Mouse (Mus musculus) right cerebral cortex, postnatal 25 days (tissue): ENCODE measurements around the gene B3gntl1.
A peak's percentile ranks its signal among the peaks of the same experiment; 100 is the strongest.
"Not testable (repeated sequence)": the region's sequence is repeated elsewhere in the genome, so short reads cannot be mapped to it uniquely, and the experiment has no call there.

Source experiments
- DNase-seq: peaks from one replicate; pipeline ENCODE4 v3.0.0; 2022

B3gntl1 gene

DNA sequence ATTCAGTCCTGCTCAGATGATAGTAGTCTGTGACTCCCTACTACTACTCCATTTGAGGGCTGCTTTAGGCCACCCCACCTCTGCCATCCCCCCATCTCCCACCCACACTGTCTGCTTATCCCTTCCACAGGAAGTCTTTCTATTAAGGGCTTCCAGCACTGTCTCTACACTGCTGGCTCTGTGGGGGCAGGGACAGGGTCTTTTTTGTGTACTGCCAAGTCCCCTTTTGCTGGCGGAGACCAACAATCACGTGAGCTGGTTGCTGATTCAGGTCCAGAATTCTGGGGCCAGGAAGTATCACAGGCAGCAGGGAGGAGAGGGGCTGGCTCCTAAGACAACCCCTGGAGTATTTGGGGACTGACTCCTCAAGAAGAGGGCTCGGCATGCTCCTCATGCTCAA is 10.3 kb upstream of the B3gntl1 start:
- no peak for DNase-seq

DNA sequence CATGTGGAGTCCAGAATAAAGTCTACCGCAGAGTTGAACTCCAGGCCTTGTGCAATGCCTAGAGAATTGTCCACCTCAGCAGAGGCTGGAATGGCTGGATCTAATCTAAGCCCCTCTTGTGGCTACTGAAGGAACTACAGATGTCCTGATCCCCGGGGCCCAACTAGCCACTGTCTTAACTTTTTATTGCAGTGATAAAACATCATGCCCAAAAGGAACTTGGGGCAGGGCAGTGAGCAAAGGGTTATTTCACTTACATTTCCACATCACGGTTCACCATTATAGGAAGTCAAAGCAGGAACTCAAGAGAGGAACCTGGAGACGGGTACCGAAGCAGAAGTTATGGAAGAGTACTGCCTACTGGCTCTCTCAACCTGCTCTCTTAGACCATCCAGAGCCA is 7.8 kb upstream of the B3gntl1 start:
- DNase-seq = no peak

DNA sequence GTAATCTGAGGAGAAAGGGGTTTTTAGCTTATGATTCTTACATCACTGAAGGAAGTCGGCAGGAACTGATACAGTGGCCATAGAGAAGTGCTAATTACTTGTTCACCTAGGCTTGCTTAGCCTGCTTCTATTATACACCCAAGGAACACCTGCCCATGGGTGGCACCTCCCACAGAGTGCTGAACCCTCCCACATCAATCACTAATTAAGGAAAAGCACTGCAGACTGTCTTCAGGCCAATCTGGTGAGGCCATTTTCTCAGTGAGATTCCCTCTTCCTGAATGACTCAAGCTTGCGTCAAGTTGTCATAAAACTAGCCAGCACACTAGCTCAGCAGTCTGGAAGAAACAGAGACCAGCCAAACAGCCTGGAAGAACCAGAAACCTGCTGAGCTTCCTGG is 6.6 kb upstream of the B3gntl1 start:
- DNase-seq = peak; percentile 26

DNA sequence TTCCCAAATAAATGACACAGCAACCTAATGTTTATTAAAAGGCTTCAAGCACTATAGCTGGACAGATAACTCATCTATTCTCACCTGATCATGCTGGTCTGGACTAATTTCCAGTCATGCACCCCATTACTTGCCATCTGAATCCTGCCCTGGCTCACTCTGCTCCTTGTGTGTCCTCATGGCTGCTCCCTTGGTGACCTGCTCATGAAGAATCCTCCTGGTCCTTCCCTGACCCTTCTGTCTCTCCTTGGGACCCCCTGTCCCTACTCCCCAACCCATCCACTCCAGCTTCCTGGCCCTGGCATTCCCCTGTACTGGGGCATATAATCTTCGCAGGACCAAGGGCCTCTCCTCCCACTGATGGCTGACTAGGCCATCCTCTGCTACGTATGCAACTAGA is 3.9 kb upstream of the B3gntl1 start:
- no peak for DNase-seq

DNA sequence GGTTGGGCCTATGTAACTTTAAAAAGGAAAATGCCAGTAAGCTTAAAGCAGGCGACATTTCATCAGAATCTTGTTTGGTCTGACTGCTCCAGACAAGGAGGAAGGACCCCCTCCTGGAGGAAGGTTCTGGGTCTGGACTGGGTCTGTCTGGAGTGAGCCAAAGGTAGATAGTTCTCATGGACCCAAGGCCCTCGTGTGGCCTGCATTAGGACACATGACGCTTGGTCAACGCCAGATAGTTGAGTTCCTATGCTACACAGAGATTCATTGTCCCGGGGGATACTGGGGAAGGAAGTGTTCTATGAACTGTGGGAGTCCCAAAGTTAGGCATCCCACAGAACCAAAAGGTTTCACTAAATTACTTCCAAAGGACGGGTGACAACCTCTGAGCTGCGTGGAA is 676 bp upstream of the B3gntl1 start:
- DNase-seq = no peak

DNA sequence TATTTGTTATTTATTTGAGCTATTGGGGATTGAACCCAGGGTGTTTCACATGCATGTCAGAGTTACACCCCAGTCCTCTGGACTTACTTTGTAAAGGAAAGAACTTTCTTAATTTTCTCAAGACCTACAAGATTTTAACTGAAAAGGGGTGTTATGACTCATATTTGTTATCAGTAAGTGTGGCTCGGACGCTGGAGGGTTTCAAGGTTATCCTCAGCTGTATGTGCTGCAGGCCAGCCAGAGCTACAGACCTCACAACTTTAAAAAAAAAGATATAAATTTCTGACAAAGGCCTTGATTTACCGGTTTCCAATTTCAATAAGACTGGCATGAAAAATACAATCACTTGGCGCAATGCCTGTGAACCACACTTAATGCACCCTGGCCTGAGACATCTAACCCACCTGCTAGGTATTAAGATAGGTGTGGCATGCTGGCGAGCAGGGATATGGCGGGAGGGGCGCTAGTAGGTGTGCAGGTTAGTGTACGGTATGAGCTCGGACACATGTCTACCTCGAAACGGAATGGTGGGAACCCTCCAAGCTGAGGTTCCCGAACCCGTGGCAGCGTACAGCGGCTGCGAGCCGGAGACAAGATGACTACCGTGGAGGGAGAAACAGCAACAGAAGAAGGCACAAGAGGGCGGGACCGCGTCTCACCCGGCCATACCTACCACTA is 502 bp downstream of the B3gntl1 start:
- DNase-seq = peak; percentile 14

DNA sequence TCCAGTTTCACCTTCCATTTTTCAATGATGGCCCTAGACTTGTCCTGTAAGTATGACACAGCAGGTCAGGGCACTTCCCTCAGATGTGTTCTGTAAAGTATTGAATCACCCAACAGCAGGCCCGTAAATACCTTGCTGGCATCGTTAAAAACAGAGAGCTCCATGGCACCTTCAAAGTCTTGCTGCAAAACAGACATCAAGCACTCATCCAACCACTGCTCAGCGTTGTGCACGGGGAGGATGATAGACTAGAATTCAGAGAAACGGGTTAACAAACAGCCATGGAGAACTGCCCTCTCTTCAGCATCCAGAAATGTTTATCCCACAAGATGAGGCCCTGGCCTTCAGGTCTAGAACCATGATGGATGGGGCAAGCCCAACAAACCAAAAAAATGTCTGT is 2.0 kb downstream of the B3gntl1 start:
- no peak for DNase-seq

DNA sequence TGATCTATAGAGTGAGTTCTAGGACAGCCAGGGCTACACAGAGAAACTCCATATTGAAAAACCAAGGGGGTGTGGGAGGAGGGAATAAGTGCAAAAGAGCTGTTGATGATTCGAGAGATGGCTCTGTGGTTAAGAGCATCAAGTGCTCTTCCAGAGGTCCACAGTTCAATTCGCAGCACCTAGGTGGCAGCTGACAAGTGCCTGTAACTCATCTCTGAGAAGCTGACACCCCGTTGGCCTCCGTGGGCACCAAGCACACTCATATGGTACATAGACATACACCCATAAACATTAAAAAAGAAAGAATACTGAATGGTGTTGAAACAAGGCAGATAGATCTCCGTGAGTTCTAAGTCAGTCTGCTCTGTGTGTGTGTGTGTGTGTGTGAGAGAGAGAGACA is 4.2 kb downstream of the B3gntl1 start:
- DNase-seq = no peak

DNA sequence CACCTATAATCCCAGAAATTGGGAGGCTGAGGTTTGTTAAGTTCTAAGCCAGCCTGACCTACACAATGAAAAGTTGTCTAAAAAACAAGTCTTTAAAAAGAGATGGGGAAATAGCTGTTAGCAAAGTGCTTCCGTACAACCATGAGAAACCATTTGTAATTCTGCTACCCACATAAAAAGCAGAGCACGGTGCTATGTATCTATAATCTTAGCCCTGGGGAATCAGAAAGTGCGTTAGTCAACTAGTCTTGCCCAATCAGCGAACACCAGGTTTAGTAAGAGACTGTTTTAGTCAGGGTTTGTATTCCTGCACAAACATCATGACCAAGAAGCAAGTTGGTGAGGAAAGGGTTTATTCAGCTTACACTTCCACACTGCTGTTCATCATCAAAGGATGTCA is 5.4 kb downstream of the B3gntl1 start:
- DNase-seq = no peak

DNA sequence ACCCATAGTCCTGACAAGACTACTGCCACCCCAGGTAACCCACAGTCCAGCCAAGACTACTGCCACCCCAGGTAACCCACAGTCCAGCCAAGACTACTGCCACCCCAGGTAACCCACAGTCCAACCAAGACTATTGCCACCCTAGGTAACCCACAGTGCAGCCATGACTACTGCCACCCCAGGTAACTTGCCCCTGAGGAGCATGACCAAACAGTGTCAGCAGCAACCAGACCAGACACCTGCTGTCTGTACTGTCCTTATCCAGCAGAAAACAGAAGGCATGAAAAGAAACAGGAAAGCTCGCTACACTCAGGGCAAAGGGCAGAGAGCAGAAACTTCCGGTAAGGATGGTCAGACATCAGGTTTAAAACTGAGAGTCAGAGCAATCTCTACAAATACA is 11.8 kb downstream of the B3gntl1 start:
- no peak for DNase-seq

DNA sequence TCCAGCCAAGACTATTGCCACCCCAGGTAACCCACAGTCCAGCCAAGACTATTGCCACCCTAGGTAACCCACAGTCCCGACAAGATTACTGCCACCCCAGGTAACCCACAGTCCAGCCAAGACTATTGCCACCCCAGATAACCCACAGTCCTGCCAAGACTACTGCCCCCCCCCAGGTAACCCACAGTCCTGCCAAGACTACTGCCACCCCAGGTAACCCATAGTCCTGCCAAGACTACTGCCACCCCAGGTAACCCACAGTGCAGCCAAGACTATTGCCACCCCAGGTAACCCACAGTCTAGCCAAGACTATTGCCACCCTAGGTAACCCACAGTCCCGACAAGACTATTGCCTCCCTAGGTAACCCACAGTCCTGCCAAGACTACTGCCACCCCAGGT is 12.3 kb downstream of the B3gntl1 start:
- not testable (repeated sequence) for DNase-seq

DNA sequence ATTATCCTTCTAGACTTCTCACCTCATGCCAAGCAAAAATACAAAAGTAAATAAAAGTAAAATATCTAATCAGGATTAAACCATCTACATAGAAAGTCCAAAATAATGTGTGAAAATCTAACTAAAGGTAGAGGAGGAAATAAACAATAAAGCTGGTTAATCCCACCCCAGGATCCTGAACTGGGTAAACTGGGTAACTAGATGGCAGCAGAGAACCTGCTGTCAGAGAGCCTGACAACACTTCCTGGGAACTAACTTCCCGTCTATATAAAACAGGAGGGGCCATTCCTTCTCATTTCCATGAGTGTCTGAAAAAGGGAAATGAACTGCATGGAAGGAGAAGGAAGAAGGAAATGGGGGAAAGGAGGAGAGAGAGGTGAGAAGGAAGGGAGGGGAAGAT is 14.8 kb downstream of the B3gntl1 start:
- no peak for DNase-seq

DNA sequence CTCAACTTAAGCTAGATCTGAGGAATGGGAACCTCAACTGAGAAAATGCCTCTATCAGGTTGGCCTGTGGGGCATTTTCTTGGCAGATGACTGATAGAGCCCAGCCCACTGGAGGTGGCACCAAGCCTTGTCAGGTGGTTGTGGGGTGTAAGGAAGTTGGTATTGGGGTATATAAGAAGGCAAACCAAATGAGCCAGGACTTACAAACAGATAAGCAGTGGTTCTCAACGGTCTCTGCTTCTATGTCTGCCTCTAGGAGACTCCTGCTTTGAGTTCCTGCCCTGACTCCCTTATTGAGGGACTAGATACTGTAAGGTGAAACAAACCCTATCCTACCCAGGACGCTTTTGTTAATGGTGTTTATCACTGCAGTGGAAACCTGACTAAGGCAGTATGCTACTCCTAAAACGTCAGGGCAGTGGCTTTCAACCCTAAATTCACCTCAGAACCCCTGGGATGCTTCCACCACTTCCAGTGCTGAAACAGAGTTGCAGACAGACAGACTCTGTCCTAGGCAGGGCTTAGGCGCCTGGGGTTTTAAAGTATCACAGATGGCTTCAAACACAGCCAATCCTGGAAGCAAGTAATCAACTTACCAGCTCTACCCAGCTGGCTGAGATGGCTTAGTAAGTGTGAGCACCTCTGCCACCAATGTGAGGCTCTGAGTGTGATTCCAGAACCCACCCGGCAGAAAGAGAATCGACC is 17.0 kb downstream of the B3gntl1 start:
- no peak for DNase-seq

DNA sequence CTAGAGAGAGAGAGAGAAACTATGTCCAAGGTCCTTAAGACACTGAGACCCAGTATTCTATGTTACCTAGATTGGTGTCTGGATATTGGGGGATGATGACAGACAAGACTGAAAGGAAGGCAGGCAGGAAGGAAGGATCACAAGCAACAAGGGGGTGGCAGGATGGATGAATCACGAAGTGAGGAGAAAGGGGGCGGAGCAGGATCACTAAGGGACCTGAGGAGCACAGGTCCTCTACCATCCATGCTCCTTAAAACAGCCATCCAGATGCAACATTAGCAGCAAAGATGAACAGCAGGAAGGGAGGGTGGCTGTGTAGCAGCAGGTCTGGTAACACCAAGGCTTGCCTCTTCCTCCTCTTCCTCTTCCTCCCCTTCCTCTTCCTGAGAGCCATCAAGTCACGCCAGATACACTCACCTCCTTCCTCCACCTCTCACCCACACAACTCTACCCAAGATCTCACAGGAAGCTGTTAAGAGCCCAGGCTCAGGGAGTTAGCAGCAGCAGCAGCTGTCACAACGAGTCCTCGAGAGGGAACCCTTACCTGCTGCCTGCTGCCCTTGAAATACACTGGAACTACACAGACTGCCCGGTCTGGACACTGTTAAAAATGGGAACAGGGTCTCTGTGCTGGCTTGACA is 17.7 kb downstream of the B3gntl1 start:
- DNase-seq = no peak

DNA sequence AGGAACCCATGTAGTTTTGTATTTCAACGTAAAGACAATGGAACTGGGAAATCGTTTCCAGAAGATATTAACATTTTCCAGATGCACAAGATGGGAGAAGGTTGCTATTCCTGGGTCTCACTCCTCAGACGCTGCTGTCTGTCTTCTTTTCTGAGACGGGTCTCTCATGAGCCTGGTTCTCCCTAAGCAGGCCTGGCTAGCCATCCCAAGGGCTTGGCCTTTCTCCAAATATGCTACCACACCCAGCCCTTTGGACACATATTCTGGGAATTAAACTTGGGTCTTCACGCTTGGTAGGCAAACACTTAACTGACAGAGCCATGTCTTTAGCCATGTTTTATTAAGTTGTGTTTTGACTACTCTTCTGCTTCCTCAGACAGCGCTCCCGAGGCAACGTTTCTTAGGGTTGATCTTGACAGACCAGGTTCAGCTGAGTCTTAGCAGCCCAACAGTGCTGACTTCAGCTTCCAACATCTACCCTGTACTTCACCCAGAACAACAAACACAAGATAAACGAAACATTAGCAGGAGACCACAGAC is 18.5 kb downstream of the B3gntl1 start:
- no peak for DNase-seq

DNA sequence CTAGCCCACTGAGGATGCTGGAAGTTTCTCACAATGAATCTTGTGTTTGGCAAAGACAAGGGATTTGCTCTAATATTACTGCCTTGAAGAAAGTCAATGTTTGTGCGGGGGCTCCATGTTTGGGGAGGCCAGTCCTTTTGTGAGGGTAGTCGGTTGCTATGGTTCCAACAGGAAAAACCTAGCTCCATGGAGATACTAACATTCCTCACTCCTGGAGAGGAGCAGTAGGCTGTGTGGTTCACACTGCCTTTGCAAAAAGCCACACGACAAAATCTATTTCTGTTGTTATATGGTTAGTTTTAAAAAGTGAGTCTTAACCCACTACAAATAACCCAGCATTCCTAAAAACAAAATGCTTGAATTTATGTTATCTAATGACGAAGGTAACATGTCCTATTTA is 19.3 kb downstream of the B3gntl1 start:
- no peak for DNase-seq

DNA sequence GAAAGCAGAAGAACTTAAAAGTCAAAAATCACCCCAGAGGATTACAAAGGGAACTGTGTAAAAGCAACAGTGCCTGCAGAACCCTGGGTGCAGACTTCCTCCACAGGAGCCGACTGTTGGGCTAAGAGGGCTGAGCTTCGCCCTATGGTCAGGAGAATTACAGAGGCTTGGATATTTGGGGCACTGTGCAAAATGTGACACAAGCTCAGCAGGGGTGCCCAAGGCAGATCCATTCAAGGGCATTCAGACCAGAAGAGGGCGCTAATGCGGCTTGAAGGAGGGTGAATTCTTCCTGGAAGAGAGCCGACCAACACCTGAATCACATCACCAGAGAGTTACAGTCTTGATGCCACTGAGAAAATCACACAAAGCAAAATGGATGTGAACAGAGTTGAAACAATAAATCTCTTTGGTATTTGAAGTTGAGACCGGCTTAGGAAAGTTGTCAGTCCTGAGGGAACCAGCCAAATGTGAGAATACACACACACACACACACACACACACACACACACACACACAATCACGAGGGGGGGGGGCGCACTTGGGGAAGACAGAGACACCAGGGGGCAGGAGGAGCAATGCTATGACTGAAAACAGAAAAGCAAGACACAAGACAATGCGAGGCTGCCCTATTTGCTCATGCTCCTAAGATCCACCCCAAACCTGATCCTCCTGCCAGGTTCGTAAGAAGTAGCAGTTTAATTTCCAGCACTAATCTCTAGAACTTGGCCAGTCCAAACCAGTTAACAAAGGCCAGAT is 20.2 kb downstream of the B3gntl1 start:
- peak; percentile 36 for DNase-seq

DNA sequence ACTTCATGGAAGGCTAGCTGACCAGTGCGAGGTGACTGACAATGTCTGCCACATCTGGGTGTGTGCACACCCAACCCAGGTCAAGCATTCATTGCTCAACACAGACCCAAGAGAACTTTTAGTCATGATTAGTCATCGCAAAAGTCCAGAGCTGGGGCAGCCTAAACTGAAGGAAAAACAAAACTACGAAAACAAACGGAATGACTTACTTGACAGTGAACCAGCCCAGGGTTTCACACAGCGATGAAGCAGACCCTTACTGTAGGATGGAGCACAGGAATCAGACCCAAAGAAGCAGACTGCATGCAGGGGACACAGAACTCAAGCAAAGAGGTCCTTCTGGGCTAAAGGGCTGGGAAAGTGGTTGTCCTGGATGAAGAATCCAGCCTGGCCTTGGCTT is 21.0 kb downstream of the B3gntl1 start:
- DNase-seq = no peak

DNA sequence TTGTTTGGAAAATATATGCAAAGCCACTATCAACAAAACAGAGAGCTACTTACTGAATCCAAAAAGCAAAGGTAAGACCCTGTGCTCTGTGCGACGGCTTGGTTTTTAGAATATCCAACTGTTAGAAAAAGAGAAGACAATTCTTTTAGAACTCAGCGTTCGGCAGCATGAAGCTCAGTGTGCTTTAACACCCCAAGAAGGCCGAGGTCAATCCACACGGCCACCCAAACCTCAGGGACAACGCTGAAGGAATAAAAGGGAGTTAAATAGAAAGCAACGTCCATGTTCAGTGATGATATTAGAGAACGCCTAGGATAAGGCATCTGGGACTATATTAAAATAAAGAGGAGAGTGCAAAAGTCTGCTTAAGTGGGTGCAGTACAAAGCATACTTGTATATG is 21.4 kb downstream of the B3gntl1 start:
- DNase-seq = no peak

DNA sequence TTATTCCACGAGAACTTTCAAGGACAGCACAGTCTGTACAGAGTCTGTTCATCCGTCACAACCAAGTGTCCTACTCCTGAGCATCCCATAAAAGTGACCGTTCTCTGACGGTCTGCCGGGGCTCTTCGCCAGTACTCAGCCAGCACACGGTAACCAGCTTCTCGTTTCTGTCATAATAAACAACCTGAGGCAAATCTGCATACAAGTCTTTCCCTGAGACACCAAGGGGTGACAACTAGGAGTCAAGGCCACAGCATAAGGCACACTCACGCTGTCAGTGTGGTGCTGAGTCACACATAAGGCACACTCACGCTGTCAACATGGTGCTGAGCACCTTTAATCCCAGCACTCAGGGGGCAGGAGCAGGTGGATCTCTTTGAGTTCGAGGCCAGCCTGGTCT is 22.3 kb downstream of the B3gntl1 start:
- DNase-seq = no peak

DNA sequence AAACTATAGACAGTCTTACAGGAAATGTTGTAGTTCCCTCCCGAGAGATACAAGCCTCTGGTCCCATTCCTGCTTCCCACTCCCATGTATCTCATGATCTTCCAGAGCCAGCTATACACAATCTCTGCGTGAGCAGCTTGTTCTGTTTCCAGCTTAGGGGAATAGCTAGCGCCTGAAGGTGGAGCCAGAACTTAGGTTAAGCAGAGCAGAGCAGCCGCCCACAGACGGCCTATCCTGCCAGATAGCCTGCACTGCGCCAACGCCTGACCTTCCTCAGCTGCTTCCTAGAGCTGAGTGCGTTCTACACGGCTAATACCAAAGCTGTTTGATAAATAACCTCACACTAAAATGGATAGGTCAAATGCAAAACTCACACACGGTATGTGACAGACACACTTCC is 23.1 kb downstream of the B3gntl1 start:
- DNase-seq = no peak

DNA sequence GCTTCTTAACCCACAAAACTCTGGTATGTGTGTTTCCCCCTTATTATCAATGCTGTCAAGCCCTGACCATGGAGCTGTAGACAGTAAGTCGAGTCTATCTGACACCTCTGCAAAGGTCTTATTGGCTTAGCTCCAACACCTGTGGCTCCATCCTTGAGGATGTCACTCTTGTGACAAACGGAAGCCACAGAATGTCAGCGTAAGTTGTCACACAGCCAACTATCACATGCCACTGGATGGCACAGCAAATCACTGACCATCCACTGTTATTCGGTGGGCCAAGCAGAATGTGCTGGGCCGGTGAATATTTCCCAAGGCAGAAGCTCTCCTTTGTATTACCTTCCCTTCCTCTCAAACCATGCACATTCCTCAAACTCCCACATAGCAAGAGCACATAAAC is 24.8 kb downstream of the B3gntl1 start:
- DNase-seq = no peak

DNA sequence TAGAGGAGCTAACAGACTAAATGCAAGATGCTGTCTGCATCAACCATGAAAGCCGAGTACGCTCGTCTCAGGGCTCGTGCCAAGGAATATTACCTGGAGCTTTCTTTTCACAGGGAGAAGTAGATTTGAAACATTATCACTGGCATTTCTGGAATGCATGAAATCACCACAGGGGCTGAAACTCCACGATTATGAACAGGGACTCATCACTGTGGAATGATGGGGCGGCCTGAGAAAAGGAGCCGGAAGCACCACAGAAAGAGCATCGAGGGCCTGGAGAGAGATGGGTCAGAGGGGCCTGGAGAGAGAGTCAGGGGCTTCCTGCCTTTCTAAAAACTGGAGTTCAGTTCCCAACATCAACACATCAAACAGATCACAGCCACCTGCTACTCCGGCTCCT is 25.6 kb downstream of the B3gntl1 start:
- no peak for DNase-seq

DNA sequence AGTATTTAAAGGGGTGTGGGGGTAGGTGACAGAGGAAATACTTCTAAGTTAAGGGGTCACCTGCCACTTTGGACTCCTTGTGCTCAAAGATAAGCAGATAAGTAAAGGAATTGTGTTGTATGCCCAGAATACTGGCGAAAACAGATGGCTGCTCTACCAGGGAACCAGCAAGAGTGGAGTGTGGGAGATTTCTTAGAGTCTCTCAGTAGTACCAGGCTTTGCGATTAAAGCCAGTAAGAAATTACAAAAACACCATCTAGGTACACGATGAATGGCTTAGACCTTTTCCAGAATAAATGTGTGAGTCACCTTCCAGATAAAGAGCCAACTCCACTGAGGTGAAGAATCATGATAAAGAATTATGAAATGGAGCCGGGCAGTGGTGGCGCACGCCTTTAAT is 27.6 kb downstream of the B3gntl1 start:
- DNase-seq = no peak
